Mouse (Mus musculus) left cerebral cortex, postnatal 36 days (tissue): ENCODE results near the gene Sema3g. TPM values are rescaled to one million over a fixed set of nuclear protein-coding genes. Genes with fewer than 3 reads are reported as not detected.

Source experiments
- DNase-seq, 2 experiments: peaks; one replicate each; pipeline ENCODE4 v3.0.0; 2021 to 2022; ENCODE audit warnings: low spot score in 2 of 2, mixed read lengths in 1 of 2
- intact Hi-C: fragments of 180-260 bp; cut with DNase I; formaldehyde crosslinking; loops from one replicate; pipeline ENCODE4 v1.15.1; 2025
- total RNA-seq, 2 experiments: library from RNA; stranded (reverse); gene quantifications; 2 replicates each; pipeline ENCODE4 v1.2.3; 2021

The Sema3g gene
- 1 to 10 TPM; 4.4 to 5.8 TPM for total RNA-seq

- no peak for DNase-seq
- intact Hi-C loops: no loop called here
These were observed at the start of gene Sema3g for GRCm38 (mm10) chr14:31217666-31218065. Gene Sema3g (plus strand): TSS chr14:31217860.

- no peak for DNase-seq
- intact Hi-C loops: no loop called here
These were observed 49.2 kb upstream of the Sema3g start, which contains the start of gene Stab1 for GRCm38 (mm10) chr14:31168425-31168824. Gene Stab1 (minus strand): TSS chr14:31168641.

GRCm38 (mm10) chr14:31169508-31169907 is 48.2 kb upstream of the Sema3g start:
- no peak for DNase-seq
- intact Hi-C loops: no loop called here

- DNase-seq: no peak
- intact Hi-C loops: no loop called here
These were observed 46.7 kb upstream of the Sema3g start for GRCm38 (mm10) chr14:31170963-31171362.

- intact Hi-C loops: no loop called here
These were observed 46.3 kb upstream of the Sema3g start for GRCm38 (mm10) chr14:31171386-31171785.

GRCm38 (mm10) chr14:31171821-31172220 is 45.8 kb upstream of the Sema3g start:
- DNase-seq: no peak
- intact Hi-C loops: no loop called here

More at GRCm38 (mm10) chr14:31171386-31171785, 46.3 kb upstream of the Sema3g start:
- DNase-seq: no peak

GRCm38 (mm10) chr14:31172781-31173455 is 44.7 kb upstream of the Sema3g start:
- DNase-seq: no peak
- intact Hi-C loops: no loop called here

- DNase-seq: no peak
- intact Hi-C loops: no loop called here
These were observed 44.1 kb upstream of the Sema3g start for GRCm38 (mm10) chr14:31173537-31173936.

- intact Hi-C loops: no loop called here
- DNase-seq: no peak
These were observed 40.4 kb upstream of the Sema3g start for GRCm38 (mm10) chr14:31177287-31177686.

GRCm38 (mm10) chr14:31177715-31178114 is 39.9 kb upstream of the Sema3g start:
- intact Hi-C loops: no loop called here
- DNase-seq: no peak

GRCm38 (mm10) chr14:31179677-31180365 is 37.8 kb upstream of the Sema3g start:
- DNase-seq: no peak
- intact Hi-C loops: no loop called here

- intact Hi-C loops: no loop called here
These were observed 36.1 kb upstream of the Sema3g start for GRCm38 (mm10) chr14:31181512-31181911.

GRCm38 (mm10) chr14:31182786-31183290 is 34.8 kb upstream of the Sema3g start:
- intact Hi-C loops: no loop called here
- DNase-seq: no peak

More at GRCm38 (mm10) chr14:31181512-31181911, 36.1 kb upstream of the Sema3g start:
- no peak for DNase-seq

- no peak for DNase-seq
- intact Hi-C loops: no loop called here
These were observed 34.1 kb upstream of the Sema3g start for GRCm38 (mm10) chr14:31183541-31183940.

GRCm38 (mm10) chr14:31184195-31184594 is 33.5 kb upstream of the Sema3g start:
- DNase-seq: no peak
- intact Hi-C loops: no loop called here

- intact Hi-C loops: no loop called here
- no peak for DNase-seq
These were observed 31.0 kb upstream of the Sema3g start for GRCm38 (mm10) chr14:31186656-31187055.

GRCm38 (mm10) chr14:31188771-31189181 is 28.9 kb upstream of the Sema3g start:
- no peak for DNase-seq
- intact Hi-C loops: no loop called here

GRCm38 (mm10) chr14:31189348-31189747 is 28.3 kb upstream of the Sema3g start:
- DNase-seq: no peak
- intact Hi-C loops: no loop called here

GRCm38 (mm10) chr14:31191936-31192335 is 25.7 kb upstream of the Sema3g start:
- DNase-seq: no peak
- intact Hi-C loops: loop anchor here (10.0 kb wide), 1 partner anchor 177 kb away; the partner anchor contains the start of genes Gnl3 and Pbrm1

- intact Hi-C loops: loop anchor here (10.0 kb wide), 1 partner anchor 179 kb away; the partner anchor contains the start of genes Gnl3 and Pbrm1
- DNase-seq: no peak
These were observed 23.9 kb upstream of the Sema3g start for GRCm38 (mm10) chr14:31193791-31194190.

- intact Hi-C loops: loop anchor here (10.0 kb wide), 1 partner anchor 180 kb away; the partner anchor contains the start of genes Gnl3 and Pbrm1
- no peak for DNase-seq
These were observed 23.2 kb upstream of the Sema3g start for GRCm38 (mm10) chr14:31194441-31194840.
